Mouse (Mus musculus): ENCODE data around the gene Tspo. TPM values are rescaled to one million over a fixed set of nuclear protein-coding genes. Genes with fewer than 3 reads are reported as not detected.
A peak's percentile ranks its signal among the peaks of the same experiment; 100 is the strongest.

Gene Tspo
- total RNA-seq, 2 experiments from 2014 or later = 25.5 to 38.0 TPM

DNA sequence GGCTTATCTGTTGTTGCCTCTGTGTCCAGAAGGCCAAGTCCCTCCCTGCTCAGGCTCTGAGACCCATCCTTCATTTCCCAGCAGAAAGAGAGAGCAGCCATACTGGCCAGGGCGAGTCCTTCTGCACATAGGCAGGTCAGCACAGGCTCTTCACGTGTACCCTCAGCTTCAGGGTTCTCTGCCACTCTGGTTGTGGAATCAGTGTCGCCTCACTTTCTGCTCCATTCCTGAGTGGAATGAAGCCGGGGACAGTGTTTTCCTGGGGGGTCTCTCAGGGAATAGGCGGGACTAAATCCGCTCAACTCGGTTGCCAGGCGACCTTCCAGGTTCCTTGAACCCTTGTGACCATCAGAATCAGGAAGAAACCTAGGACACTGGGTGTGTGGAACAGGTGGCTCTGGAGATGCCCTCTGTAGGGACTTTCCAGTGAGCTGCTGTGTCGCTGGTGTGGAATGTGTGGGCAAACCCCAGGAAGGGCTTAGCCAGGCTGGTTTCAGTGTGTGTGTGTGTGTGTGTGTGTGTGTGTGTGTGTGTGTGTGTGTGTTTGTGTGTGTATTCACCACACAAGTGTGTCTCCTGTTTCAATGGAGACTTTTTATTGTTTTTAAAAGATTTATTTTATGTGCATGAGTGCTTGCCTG is 21.6 kb upstream of the Tspo start:
- no peak for DNase-seq (ENCODE audit: low spot score in 2 of 2)

DNA sequence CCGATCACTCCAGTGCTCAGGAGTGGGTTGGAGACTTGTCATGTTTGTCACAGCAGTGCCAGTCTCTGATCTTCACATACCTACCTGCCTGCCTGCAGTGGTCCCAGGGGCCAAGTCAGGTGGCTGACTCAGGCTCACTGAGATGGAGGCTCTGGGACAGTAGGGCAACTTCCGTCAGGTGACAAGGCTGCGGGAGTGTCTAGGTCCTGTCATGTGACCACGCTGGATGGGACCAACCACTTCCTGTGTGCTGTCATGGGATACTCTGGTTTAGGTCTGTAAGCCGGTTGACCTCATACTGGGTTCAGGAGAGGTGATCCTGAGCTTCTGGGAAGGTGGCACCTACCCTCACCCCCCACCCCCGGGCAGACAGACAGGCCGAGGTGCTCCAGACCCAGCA is 17.4 kb upstream of the Tspo start:
- DNase-seq (ENCODE audit: low spot score in 2 of 2) = no peak

DNA sequence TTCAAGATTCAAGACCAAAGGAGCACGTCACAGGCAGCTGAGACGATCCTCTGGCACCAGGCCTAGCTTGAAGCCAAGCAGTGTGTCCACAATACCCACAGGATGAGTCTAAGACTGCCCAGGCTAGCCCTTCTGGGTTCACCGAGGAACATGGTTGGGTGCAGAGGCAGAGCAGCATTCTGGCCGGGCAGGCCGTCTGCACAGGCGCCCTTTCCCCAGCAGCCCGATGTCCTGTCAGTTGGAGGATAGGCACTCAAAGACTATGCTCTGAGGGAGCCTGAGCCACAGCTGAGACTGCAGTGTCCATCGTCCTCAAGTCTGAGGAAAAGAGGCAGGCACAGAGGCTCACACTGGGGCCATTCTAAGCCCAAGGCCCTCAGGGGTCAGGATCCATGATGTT is 16.2 kb upstream of the Tspo start:
- DNase-seq (ENCODE audit: low spot score in 2 of 2) = no peak

DNA sequence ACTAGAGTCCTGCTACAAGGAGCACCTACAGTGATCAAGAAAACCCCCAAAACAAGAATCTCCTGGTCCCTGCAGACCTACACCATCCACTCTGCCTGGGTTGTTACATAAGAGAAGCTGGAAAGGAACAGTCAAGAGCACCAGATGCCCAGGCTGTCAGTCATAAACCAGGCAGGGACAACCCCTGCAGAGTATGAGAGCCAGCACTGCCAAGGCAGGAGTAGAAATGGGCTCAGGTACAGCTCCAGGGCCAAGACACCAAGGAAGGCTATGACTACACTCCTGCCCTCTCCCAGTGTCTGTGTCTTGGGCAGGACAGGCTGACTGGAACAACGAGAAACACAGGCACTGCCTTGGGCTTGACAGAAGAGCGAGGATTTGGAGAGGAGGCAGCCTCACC is 13.3 kb upstream of the Tspo start:
- DNase-seq (ENCODE audit: low spot score in 2 of 2) = no peak

DNA sequence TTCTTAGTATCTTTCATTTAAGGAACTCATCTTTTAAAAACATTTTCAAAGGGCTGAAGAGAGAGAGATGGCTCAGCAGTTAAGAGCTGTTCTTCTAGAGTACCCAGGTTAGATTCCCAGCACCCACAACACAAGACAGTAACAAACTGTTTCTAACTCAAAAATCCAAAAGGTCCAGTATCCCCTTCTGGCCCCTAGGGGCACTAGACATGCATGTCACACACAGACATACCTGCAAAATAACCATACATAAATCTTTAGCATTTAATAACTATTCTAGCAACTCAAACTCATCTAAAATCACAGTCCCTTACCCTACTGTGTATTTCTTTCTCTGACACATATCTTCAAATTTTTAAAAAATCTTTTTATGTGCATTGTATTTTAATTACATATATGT is 9.6 kb upstream of the Tspo start:
- no peak for DNase-seq (ENCODE audit: low spot score in 2 of 2)

DNA sequence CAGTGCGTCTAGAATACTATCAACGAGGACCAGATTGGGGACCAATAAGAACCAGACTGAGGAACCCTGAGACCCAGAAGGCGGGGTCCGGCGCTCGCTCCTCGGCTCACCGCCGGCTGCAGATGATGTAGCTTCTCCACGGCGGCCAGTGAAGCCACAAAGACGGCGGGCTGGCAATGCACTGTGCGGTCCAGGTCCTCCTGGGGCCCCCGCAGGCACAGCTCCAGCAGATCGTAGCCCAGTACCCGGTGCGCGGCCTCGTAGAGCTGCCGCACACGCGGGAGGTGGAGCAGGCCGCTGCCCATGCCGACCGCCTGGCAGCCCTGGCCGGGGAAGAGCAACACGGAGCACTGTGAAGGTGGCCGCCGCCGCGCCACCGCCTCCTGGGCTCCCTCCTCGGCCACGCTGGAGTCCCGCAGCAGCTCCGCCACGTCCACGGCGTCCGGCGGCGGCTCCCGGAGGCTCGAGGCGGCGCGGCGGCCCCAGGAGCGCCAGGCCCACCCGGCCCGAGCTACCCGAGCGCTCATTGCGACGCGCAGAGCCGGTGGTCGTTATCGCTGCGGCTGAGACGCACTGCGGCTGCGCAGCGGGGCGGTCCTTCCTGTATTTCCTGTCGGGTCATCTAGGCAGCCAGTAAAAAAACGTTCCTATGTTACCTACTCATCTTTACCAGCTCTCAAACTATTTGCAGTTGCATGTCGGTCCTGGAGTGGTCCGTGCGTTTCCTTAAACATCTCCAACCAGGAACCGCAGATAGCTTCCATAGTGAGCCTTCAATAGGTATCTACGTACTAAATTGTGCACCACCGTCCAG is 8.0 kb upstream of the Tspo start:
- DNase-seq (ENCODE audit: low spot score in 2 of 2) = peak; percentile 77 to 83

DNA sequence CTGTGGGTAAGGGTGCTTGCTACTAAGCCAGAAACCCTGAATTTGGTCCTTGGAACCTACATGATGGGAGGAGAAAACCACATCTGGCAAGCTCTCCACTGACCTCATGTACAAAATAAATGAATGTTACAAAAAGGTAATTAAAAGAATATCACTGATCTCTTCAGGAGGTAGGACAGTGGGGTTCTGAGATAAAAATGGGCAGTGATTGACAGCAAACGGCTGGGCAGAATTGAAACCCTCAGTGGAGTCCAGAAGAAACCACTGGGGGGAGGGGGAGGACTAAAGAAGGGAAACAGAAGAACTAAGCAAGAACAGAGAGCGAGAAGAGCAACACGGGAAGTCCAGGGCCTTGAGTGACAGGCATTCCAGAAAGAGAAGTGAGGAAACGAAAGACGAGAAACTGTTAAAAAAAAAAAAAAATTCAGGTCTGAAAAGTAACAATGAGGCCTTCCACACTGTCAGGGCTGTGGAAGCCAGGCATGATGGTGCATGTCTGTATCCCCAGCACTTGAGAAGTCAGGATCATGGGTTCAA is 2.4 kb upstream of the Tspo start:
- DNase-seq (ENCODE audit: low spot score in 2 of 2) = no peak

DNA sequence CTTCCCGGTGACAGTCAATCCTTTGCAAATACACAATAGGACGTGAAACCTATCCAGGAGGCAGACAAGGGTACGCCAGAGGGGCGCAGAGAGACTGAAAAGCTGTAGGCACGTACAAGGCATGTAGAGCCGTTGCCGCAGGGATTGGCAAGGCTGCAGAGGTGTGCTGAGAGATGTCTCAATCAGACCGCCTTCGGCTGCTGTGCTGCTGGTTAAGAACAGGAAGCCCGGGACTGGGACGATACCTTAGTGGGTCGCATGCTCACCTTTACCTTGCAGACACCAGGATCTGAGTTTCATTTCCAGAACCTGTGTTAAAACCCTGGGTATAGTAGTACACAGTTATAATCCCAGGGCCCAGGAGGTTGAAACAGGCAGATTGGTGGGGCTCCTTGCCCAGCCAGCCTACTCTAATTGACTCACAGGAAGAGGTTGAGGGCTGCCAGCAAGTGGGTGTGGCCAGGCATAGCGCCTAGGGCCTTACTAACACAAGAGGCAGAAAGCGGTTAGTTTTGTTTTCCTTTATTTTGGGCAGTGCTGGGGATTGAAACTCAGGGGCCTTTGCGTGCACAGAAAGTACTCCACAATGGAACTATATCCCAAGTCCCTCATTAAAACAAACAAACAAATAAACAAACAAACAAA is 644 bp upstream of the Tspo start:
- DNase-seq (ENCODE audit: low spot score in 2 of 2) = peak; percentile 40 to 81

DNA sequence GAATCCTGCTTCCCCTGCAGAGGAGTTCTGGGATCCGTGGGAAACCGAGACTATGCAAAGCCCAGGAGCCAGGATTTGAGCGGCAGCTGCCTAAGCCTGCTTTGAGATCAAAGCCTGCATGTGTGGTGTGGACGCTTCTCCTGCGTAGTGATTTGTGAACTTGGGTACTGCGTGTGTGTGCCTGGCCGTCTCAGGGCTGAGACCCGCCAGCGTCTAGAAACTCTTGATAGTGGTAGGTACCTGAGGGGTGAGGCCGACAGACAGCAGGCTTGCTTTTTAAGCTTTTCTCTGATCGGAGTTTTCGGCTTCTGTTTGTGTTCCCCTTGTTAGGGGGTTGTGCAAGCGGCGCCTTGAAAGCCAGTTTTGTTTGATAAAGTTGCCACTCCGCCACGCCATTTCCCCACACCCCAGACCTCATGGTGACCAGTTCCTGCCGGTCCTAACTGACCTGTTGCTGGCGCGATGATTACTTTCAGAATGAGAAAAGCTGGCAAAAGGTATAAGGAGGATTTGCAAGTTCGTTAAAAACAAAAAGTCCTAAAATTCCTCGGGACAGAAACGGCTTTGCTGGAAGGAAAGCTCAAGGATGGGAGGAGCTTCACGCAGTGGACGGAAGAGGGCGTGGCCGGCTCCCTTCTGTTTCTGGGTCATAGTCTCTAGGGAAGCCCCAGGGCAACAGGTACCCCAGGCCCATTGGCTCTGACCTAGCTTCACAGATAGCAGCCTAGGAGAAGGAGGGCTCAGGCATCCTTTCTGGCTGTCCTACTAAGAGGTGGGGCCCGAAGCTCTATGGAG is 662 bp downstream of the Tspo start:
- peak in 1 of 2 experiments; percentile 27 for DNase-seq (ENCODE audit: low spot score in 2 of 2)

DNA sequence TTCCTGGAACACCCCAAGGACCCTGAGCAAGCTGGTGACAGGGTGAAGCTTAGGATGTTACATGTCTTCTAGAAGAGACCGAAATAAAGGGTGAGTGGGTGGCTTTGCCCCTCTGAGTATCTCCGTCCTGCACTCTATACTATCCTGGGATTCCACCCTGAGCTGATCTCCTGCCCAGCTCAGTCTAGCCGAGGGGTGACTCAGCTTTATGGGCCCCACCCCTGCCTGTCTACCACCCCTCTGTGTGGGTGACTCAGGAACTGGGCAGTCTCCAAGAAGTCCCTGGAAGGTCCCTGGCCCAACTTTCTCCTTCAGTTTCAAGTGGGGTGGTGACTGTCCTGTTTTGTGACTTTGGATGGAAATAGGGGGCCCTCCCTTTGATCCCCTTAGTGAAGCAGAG is 2.0 kb downstream of the Tspo start:
- no peak for DNase-seq (ENCODE audit: low spot score in 2 of 2)

DNA sequence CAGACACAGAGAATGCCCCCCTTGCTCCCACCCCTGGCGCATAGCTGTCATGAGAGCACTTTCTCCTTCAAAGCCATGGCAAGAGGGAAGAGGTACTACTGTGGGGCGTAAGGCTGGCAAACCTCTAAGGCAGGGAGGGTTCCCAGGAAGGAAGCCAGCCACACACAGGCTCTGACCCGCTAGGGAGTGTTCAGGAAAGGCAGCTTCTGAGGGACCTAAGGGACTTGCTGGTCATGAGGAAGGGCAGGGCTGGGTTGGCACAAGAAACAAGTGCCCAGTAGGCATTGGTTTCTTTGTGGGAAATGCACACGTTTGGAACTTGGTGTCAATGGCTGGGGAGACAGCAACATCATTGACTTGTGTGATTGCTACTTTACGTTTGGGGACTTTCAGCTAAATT is 2.6 kb downstream of the Tspo start:
- no peak for DNase-seq (ENCODE audit: low spot score in 2 of 2)

DNA sequence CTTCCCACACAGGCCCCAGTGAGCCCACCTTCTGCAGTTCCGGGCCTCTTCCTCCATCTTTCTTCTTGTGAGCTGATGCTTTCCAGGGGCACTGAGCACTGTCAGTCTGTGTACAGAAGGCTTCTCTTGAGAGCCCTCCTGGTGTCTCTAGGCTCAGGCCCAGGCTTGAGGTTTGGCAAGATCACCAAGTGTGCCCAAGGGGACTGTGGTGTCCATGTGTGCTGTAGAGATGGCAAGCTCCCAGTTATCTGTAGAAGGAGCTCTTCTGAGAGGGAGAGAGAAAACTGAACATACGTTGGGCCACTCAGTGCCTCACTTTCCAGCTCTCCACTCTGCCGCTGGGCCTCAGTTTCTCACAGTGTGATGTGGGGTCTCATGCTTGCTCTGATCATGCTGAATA is 4.3 kb downstream of the Tspo start:
- DNase-seq (ENCODE audit: low spot score in 2 of 2) = no peak

DNA sequence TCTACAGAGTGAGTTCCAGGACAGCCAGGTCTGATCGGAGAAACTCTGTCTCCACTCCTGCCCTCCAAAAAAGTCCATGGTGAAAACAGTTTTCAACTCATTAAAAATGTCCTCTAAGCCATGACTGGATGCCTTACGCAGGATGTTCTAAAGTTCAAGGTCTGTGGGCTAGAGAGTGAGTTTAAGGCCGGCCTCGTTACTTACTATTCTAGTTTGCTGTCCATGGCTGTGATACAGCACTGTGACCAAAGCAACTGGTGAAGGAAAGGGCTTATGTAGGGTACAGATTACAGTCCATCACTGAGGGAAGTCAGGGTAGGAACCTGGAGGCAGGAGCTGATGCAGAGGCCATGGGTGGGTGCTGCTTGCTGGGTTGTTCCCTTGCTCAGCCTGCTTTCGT is 5.2 kb downstream of the Tspo start:
- DNase-seq (ENCODE audit: low spot score in 2 of 2) = no peak

DNA sequence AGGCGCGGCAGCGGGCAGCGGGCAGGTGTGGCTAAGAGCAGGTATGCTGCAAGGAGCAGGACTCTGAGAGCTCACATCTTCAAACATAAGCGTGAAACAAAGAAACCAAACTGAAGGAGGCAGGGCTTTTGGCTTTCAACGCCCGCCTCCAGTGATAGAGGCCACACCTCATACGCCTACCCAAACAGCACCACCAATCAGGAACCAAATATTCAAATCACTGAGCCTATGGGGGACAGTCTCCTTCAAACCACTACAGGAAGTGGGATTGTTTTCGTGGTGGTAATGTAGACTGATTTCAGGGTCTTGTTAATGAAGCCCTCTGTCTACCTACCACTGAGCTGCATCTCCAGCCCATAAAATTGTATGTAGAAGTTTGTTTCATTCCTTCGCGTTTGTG is 6.3 kb downstream of the Tspo start:
- no peak for DNase-seq (ENCODE audit: low spot score in 2 of 2)

DNA sequence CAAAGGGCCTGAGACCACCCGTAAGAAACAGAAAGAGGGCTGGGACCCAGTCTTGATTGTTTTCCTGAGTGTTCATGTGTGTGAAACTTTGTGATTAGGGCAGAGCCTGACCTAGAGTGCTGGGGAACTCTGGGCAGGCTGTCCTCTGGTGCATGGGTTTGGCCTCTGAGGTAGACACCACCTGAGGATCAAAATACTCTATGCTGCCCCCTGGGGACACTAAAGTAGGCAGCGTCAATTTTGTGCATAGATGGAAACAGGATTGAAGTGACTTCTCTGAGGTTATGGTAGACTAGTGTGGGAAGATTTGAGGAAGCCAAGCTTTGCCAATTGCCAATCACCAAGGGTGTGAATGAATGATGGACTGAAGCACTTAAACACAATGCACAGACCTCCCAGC is 7.2 kb downstream of the Tspo start:
- no peak for DNase-seq (ENCODE audit: low spot score in 2 of 2)

DNA sequence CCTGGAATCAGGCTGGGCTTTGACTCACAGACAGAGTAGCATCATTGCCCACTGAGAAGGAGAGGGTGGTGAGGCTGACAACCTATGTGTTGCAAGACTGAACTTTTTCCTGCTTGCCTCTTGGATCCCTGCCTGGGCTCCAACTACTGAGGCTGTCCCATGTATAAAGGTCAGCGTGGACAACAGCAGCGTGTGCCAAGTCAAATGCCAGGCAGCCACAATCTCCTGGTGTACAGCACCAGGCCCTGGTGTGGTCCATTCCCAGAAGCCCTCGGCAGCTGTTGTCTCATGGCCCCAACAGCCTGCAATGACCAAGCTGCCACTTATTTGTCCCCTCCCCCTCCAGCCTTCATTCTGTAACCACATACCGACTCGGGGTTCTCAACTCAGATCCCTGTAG is 8.2 kb downstream of the Tspo start:
- DNase-seq (ENCODE audit: low spot score in 2 of 2) = no peak

DNA sequence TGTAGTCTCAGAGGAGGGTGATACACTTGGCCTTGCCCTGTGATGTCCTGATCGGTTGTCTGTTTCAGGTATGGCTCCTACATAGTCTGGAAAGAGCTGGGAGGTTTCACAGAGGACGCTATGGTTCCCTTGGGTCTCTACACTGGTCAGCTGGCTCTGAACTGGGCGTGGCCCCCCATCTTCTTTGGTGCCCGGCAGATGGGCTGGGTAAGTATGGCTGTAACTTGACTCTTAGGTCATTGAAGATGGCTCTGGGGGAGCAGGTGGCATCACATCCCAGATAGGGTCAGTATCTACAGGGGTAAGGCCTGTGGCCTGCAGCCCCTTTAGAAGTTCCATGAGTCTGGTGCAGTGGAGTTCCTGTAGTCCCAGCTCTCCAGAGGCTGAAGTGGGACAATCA is 8.7 kb downstream of the Tspo start:
- no peak for DNase-seq (ENCODE audit: low spot score in 2 of 2)

DNA sequence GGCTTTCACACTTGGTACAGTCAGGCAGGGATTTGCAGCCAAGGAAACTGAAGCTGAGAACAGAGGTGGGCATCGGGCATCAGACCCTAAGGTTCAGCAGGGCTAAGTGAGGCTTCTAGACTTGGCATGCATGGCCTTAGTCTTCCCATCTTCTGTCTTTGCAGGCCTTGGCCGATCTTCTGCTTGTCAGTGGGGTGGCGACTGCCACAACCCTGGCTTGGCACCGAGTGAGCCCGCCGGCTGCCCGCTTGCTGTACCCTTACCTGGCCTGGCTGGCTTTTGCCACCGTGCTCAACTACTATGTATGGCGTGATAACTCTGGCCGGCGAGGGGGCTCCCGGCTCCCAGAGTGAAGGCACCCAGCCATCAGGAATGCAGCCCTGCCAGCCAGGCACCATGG is 10.2 kb downstream of the Tspo start:
- DNase-seq (ENCODE audit: low spot score in 2 of 2) = no peak

DNA sequence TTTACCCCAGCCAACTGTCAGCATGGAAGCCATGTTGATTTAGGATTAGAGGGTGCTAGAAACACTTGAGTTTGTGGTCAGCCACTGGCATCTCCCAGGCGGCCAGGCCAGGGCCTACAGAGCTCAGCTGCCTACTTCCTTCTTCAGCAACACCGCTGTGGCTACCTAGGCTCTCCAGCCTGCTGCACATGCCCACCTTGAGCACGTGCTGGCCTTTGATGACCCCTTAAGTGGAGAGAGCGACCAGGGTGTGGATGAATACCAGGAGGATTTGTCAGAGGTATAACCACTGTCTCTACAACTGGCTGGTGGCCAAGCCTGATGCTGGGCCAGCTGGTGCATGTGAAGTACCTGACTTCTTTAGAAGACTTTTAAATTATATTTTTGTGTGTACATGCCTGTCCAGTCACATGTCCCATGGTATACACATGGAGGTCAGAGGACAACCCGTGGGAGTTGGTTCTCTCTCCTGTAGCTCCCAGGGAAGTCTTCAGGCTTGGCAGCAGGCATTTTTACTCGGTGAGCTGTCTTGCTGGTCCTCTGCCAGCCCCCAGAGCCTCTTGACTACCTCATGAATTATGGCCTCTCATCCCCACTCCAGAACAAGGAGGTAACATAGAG is 11.4 kb downstream of the Tspo start:
- no peak for DNase-seq (ENCODE audit: low spot score in 2 of 2)

DNA sequence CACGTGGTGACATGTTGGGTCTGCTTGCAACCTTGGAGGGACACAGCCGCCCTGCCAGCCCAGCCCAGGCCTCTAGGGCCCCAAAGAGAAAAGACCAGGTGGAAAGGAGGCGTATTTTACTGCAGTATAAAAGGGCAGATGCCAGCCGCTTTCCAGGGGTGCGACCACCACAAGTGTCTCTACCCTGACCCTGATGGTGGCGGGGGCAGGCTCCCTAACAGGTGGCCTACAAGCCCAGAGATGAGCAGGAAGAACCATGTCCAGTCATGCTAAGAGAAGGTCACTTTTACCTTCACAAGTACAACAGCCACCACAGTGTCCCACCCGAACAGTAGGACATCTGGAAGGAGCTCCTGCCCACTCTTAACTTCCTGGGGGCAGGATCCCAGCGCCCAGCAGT is 12.2 kb downstream of the Tspo start:
- DNase-seq (ENCODE audit: low spot score in 2 of 2) = no peak

DNA sequence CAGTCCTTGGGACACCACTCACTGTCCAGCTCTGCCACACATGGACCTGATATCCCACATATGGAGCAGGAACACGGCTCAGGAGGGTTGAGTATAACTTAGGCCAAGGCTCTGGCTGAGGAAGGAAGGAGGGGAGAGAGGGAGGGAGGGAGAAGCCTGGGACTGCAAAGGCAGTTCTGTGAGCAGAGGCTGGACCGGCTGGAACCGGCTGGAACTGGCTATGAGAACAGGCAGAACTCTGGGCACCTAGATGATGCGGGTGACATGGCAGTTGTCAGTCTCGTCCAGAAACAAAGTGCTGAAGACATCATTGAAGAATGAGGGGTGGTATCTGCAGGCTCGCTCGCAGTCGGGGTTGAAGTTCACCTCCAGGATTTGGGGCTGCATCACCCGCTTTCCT is 13.3 kb downstream of the Tspo start:
- DNase-seq (ENCODE audit: low spot score in 2 of 2) = no peak

All from gastrocnemius, postnatal 4 days (tissue).